Mouse (Mus musculus): ENCODE data around the gene Zcchc17. TPM values are rescaled to one million over a fixed set of nuclear protein-coding genes. Genes with fewer than 3 reads are reported as not detected.
A peak's percentile ranks its signal among the peaks of the same experiment; 100 is the strongest.

The Zcchc17 gene
- polyA plus RNA-seq (2015; fragmentation: Nextera tagmentation; extraction: Ambion mirVana): 83.5 and 84.1 TPM in 2 replicates

DNA sequence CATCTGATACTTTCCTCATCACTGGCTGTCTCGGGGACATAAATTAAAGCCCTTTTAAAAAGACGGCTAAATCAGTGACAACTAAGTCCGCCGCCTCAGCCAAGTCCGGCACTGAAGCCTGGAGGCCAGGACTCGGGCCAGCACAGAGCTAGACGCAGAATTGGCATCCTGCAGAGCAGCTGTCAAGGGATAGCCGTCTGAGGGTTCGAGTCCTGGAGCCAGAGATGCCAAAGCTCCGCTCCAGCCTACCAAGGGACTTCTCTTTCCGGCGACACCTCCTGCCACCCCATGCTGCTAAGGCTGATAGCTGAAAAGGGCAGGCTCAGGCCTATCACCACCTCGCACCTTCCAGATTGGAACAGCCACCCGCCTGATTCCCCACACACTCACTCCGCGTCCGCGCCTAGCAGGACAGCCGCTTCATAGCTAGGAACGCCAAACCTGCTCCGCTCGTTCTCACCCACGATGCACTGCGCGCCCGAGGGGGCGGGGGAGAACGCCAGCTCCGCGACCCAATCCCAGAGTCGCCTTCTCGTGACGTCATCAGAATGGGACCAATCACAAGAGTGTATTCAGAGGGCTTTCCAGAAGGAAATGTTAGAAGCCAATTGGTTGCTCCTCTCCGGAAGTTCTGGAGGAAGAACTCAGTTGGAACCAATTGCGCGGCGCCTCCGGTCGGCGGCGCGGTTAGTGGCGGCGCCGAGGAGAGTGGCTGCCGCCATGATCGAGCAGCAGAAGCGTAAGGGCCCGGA is at the start of gene Zcchc17, which contains the start of gene Snrnp40:
Zcchc17 (minus strand) TSS at position 458 of the 752 bp plus-strand sequence.
Snrnp40 (plus strand) TSS at position 647 of the 752 bp plus-strand sequence.
- no peaks in the 10 kb centered on the region for H3K27me3 ChIP-seq (replicated peaks)
- peaks cover 9% of the 10 kb centered on the region for H3K36me3 ChIP-seq (replicated peaks)
- H3K4me3 ChIP-seq: peak within 1 kb of the TSS; percentile 87
- H3K4me1 ChIP-seq: peaks cover 28% of the 10 kb centered on the region
- ATAC-seq (replicated peaks): peak; percentile 99
- WGBS: under 1% methylated on average over 49 of the region's 49 CpGs
- peak within 1 kb of the TSS; percentile 84 for H3K27ac ChIP-seq
- H3K4me2 ChIP-seq: peak within 1 kb of the TSS; percentile 87
- H3K9me3 ChIP-seq: no peaks in the 10 kb centered on the region
- H3K9ac ChIP-seq: peak within 1 kb of the TSS; percentile 80

DNA sequence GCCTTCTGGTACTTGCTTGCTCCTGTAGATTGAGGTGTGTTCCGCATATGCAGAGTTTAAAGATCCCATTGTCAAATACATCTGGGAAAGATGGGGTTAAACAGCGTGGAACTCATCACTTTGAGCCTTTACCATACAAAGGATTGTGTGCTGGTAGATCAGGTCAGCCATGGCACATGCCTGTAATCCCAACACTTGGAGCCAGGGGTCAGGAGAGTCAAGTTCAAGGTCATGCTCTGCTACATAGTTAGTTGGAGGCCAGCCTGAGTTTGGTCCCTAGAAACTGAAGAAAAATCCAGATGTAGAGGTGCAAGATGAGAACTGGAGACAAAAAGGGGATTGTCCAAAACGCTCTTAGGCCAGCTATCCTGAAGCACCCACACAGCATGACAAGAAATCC is 31.5 kb upstream of the Zcchc17 start:
- Histone ChIP-seq H3K4me3 (no peak overlapping the region), H3K27ac (no peak overlapping the region), H3K9me3 (no peaks in the 10 kb centered on the region), H3K4me1 (no peaks in the 10 kb centered on the region), H3K9ac (no peak overlapping the region), H3K4me2 (no peak overlapping the region), H3K27me3 (replicated peaks) (no peaks in the 10 kb centered on the region), H3K36me3 (replicated peaks) (peaks cover 19% of the 10 kb centered on the region)
- WGBS: 63% methylated on average over 3 of the region's 3 CpGs
- ATAC-seq (replicated peaks): no peak

DNA sequence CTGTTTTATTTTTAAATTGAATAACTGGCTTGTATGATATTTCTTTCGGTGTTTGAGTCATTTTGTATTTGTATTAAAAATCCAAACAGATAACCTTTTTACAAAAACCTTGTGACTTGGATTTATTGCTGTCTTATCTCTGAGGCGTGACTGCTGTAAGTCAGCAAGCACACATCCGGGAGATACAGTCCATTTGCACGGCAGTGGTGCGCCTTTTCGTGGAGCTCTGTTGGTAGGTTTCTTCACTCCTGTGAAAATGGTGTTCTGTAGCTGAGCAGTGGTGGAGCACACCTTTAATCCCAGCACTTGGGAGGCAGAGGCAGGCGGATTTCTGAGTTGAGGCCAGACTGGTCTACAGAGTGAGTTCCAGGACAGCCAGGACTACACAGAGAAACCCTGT is 30.2 kb upstream of the Zcchc17 start:
- H3K9ac ChIP-seq: no peak overlapping the region

DNA sequence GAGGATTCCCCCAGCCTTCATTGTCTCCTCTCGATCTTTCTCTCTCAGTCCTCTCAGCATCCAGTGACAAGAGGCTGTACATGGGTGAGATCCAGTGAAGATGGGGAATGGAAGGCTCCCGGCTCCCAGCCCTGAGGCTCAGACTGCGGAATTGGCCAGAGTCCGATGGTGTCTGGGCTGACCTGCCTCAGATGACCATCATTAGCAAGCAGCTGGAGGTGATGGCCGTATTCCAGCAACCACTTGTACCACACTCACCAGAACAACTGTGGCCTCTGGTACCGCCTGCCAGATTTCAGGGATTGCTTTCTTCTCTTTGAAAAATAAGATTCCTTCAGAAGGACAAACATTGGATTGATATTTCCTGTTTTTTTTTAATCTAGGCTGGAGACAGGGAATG is 29.8 kb upstream of the Zcchc17 start:
- H3K9me3 ChIP-seq: no peaks in the 10 kb centered on the region
- no peak overlapping the region for H3K9ac ChIP-seq
- no peaks in the 10 kb centered on the region for H3K27me3 ChIP-seq (replicated peaks)
- H3K27ac ChIP-seq: no peak overlapping the region
- 65% methylated on average over 6 of the region's 6 CpGs for WGBS
- H3K4me1 ChIP-seq: no peaks in the 10 kb centered on the region
- H3K4me3 ChIP-seq: no peak overlapping the region
- no peak for ATAC-seq (replicated peaks)
- peaks cover 29% of the 10 kb centered on the region for H3K36me3 ChIP-seq (replicated peaks)
- H3K4me2 ChIP-seq: no peak overlapping the region

More for the DNA sequence above, 30.2 kb upstream of the Zcchc17 start:
- Histone ChIP-seq H3K4me3 (no peak overlapping the region), H3K9me3 (no peaks in the 10 kb centered on the region), H3K27ac (no peak overlapping the region), H3K4me1 (no peaks in the 10 kb centered on the region), H3K4me2 (no peak overlapping the region), H3K36me3 (replicated peaks) (peaks cover 25% of the 10 kb centered on the region), H3K27me3 (replicated peaks) (no peaks in the 10 kb centered on the region)
- WGBS: 92% methylated on average over 7 of the region's 7 CpGs
- ATAC-seq (replicated peaks): no peak

DNA sequence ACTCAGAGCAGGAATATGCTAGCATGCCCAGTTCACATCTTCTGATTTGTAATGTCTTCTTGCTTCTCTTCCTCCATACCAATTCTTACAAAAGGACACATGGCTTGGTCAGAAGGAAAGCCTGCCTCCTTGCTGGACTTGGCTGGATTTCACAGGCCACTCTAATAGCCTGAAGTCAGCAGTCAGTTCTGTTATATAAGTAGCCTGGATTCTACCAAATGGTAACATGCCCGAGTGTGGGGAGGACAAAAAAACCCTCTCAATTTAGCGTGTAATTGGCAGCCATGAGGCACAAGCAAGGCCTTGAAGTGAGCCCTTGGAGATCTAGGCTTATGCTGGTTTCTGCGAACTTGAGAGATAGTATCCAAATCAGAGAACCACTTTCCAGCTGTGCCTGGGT is 27.5 kb upstream of the Zcchc17 start:
- no peak overlapping the region for H3K4me2 ChIP-seq
- no peak overlapping the region for H3K9ac ChIP-seq
- no peak for ATAC-seq (replicated peaks)
- H3K27ac ChIP-seq: no peak overlapping the region
- H3K9me3 ChIP-seq: no peaks in the 10 kb centered on the region
- peaks cover 44% of the 10 kb centered on the region for H3K36me3 ChIP-seq (replicated peaks)
- 75% methylated on average over 3 of the region's 3 CpGs for WGBS
- no peaks in the 10 kb centered on the region for H3K4me1 ChIP-seq
- no peaks in the 10 kb centered on the region for H3K27me3 ChIP-seq (replicated peaks)
- no peak overlapping the region for H3K4me3 ChIP-seq

DNA sequence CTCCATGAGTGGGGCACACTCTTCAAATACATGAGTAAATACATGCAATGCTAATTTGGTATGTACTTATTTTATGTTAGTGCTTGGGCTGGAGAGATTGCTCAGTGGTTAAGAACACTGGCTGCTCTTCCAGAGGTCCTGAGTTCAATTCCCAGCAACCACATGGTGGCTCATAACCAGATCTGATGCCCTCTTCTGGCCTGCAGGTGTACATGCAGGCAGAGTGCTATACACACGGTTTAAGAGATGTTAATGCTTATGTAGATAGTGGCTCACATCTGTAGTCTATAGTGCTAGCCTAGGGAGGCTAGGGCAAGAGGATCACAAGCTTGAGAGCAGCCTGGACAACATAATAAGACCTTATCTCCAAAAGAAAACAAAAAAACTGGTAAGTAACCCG is 20.7 kb upstream of the Zcchc17 start:
- H3K36me3 ChIP-seq (replicated peaks): peaks cover 54% of the 10 kb centered on the region
- no peak overlapping the region for H3K9ac ChIP-seq
- WGBS: 92% methylated on average over 2 of the region's 2 CpGs

DNA sequence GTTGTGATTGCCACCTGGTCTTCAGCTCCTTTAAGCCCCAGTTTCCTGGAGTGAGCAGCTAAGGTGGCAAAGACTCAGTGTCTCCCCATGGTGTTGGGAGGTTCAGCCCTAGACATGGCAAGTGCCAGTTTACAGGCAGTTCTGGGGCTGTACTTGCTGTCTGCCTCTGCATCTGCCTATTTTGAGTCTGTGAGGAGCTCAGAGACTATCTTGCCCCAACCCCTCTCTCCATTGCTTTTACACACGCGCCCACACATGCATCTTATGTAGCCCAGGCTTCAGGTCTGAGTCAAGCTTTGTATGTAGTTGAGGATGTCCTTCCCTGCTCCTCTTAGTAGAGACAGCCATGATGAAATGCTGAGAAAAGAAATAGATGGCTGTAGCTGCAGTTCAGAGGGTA is 19.4 kb upstream of the Zcchc17 start:
- no peaks in the 10 kb centered on the region for H3K27me3 ChIP-seq (replicated peaks)
- H3K4me3 ChIP-seq: no peak overlapping the region
- H3K4me1 ChIP-seq: no peaks in the 10 kb centered on the region
- 92% methylated on average over 2 of the region's 2 CpGs for WGBS
- peaks cover 51% of the 10 kb centered on the region for H3K36me3 ChIP-seq (replicated peaks)
- H3K9ac ChIP-seq: no peak overlapping the region
- no peak overlapping the region for H3K4me2 ChIP-seq
- H3K9me3 ChIP-seq: no peaks in the 10 kb centered on the region
- ATAC-seq (replicated peaks): no peak
- no peak overlapping the region for H3K27ac ChIP-seq

More for the DNA sequence above, 20.7 kb upstream of the Zcchc17 start:
- H3K4me2 ChIP-seq: no peak overlapping the region
- H3K27ac ChIP-seq: no peak overlapping the region
- no peak overlapping the region for H3K4me3 ChIP-seq
- H3K9me3 ChIP-seq: no peaks in the 10 kb centered on the region
- no peaks in the 10 kb centered on the region for H3K27me3 ChIP-seq (replicated peaks)
- ATAC-seq (replicated peaks): no peak
- H3K4me1 ChIP-seq: no peaks in the 10 kb centered on the region

DNA sequence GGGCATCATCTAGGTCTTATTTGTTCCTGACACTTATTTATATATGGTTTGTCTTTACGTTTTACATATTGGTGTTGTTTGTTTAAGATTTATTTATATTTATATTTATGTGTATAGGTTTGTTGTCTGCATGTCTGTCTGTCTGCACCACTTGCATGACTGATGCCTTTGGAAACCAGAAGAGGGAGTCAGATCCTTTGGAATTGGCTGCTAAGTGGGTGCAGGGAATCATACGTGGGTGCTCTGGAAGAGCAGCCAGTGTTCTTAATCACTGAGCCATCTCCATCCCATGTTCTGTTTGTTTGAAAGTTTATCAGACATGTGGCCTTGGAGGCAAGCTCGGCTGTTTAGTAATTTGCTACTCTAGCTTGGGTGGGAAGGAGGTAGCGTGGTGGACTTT is 17.8 kb upstream of the Zcchc17 start:
- WGBS: 83% methylated on average over 4 of the region's 4 CpGs

DNA sequence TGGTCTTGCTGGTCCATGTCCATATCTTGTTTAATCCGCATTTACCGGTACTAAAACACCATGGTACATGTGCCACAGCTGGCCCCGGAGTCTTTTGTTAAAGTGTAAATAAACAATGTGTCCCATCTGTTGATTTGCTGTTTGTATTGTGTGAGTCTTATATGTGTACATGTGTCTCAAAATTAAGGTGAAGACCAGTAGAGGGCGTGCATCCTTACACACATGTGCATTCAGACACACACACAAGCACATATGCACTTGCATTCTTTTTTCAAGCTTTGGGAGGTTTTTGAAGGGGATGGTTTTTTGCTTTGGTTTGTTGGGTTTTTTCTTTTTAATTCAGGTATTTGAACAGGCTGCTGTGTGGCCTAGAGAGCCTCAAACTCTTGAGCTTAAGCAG is 16.9 kb upstream of the Zcchc17 start:
- 88% methylated on average over 4 of the region's 4 CpGs for whole genome bisulfite sequencing
- Histone ChIP-seq H3K27me3 (replicated peaks) (no peaks in the 10 kb centered on the region), H3K4me2 (no peak overlapping the region), H3K27ac (no peak overlapping the region), H3K36me3 (replicated peaks) (peaks cover 48% of the 10 kb centered on the region), H3K4me3 (no peak overlapping the region), H3K9ac (no peak overlapping the region), H3K4me1 (no peaks in the 10 kb centered on the region), H3K9me3 (no peaks in the 10 kb centered on the region)
- ATAC-seq (replicated peaks): no peak

More for the DNA sequence above, 17.8 kb upstream of the Zcchc17 start:
- Histone ChIP-seq H3K27ac (no peak overlapping the region), H3K4me2 (no peak overlapping the region), H3K9me3 (no peaks in the 10 kb centered on the region), H3K27me3 (replicated peaks) (no peaks in the 10 kb centered on the region), H3K4me1 (no peaks in the 10 kb centered on the region), H3K9ac (no peak overlapping the region), H3K36me3 (replicated peaks) (peaks cover 48% of the 10 kb centered on the region), H3K4me3 (no peak overlapping the region)
- ATAC-seq (replicated peaks): no peak

DNA sequence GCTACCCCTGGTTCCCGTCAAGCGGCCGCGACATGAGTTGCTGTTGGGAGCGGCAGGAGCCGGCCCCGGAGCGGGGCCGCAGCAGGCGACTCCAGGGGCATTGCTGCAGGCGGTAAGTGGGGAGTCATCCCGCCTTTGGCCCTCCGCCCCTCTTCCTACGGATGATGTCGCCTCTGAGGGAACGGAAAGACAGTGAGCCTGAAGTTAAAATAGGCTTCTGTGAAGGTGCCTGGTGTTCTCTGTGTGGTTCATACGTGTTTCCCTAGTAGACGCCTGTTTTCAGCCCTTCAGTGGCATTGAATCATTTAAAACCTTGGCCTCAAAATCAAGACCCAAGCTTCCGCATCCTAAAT is 471 bp upstream of the Zcchc17 start:
- Histone ChIP-seq H3K4me1 (peaks cover 28% of the 10 kb centered on the region), H3K27me3 (replicated peaks) (no peaks in the 10 kb centered on the region)

DNA sequence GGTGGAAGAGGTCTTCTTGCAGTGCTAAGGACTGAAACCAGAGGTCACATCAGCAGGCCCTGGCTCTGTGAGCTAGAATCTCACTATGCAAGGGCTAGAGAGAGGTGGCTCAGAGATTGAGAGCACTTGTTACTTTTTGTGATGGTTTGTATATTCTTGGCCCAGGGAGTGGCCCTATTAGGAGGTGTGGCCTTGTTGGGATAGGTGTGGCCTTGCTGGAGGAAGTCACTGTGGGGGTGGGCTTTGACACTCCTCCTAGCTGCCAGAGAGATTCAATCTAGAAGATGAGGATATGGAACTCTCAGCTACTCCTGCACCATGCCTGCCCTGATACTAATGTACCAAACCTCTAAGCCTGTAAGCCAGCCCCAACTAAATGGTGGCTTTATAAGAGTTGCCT is 1.8 kb downstream of the Zcchc17 start:
- H3K4me1 ChIP-seq: peaks cover 28% of the 10 kb centered on the region
- H3K4me3 ChIP-seq: no peak overlapping the region
- peaks cover 5% of the 10 kb centered on the region; the same call in 1 of the 2 replicates for H3K36me3 ChIP-seq (replicated peaks)
- H3K9ac ChIP-seq: no peak overlapping the region
- H3K27ac ChIP-seq: no peak overlapping the region
- no peaks in the 10 kb centered on the region for H3K27me3 ChIP-seq (replicated peaks)
- ATAC-seq (replicated peaks): no peak
- H3K9me3 ChIP-seq: no peaks in the 10 kb centered on the region
- no peak overlapping the region for H3K4me2 ChIP-seq

More for the DNA sequence above, 471 bp upstream of the Zcchc17 start:
- Histone ChIP-seq H3K9ac (peak overlapping the region; percentile 78), H3K4me3 (peak overlapping the region; percentile 87), H3K4me2 (peak overlapping the region; percentile 77), H3K9me3 (no peaks in the 10 kb centered on the region), H3K27ac (peak overlapping the region; percentile 84), H3K36me3 (replicated peaks) (peaks cover 14% of the 10 kb centered on the region)
- WGBS: 1% methylated on average over 19 of the region's 19 CpGs
- ATAC-seq (replicated peaks): peak; percentile 63

DNA sequence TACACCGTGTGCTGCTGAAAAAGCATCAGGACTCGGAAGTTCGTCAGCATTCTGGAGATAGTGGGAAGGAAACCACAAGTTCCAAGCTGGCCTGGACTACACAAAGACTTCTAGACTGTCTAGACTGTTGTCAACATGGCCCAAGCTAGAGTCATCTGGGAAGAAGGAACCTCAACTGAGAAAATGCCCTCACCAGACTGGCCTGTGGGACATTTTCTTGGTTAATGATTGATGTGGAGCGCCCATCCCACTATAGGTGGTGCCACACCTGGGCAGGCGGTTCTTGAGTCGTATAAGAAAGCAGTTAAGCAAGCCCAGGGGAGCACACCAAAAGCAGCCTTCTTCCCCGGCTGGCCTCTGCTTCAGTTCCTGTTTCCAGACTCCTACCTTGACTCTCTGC is 7.2 kb downstream of the Zcchc17 start:
- Histone ChIP-seq H3K4me2 (no peak overlapping the region), H3K36me3 (replicated peaks) (peaks cover 11% of the 10 kb centered on the region), H3K4me3 (no peak overlapping the region), H3K9me3 (no peaks in the 10 kb centered on the region), H3K4me1 (no peaks in the 10 kb centered on the region), H3K27ac (no peak overlapping the region), H3K27me3 (replicated peaks) (no peaks in the 10 kb centered on the region), H3K9ac (no peak overlapping the region)
- ATAC-seq (replicated peaks): no peak
- WGBS: 93% methylated on average over 7 of the region's 7 CpGs

Measured in midbrain, embryonic 15.5 days (tissue).